17 mouse cellular contexts compared by ENCODE assay signal in the genomic region with DNA sequence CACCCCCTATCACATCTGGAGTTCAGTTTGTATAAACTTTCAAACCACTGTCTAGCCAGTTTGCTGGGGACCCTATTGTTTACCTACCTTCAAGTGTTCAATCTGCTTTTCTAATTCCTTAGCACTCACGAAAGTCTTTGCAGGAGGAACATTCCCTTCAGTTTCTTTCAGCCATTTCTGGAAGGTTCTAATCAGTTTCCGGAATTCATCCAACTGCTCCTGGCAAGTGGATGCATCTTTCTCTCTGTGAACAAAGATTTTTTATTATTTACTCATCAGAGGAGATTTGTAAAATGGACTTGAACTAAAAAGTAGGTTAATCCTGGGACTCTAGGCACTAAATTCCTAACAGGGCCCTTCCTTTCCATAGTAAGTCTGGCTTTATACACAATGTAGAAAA.
"Had no signal": no experiment of that assay in that cellular context is flagged by ENCODE, and none has a peak within 500 bp of the region (broad histone marks: within the 10 kb centered on the region; RNA-seq: fewer than 3 reads in every experiment).

No protein-coding gene starts in this region.

- ATAC-seq: liver, postnatal 0 days; lung, postnatal 0 days; midbrain, embryonic 15.5 days had no signal

- H3K4me1 ChIP-seq: midbrain, embryonic 12.5 days; midbrain, embryonic 15.5 days; neural tube, embryonic 12.5 days; neural tube, embryonic 15.5 days had no signal

- H3K9ac ChIP-seq: liver, embryonic 14.5 days; liver, postnatal 0 days; lung, embryonic 14.5 days; midbrain, embryonic 12.5 days; midbrain, embryonic 15.5 days; neural tube, embryonic 12.5 days; neural tube, embryonic 15.5 days had no signal

- H3K27me3 ChIP-seq: midbrain, embryonic 12.5 days; midbrain, embryonic 15.5 days; neural tube, embryonic 12.5 days; neural tube, embryonic 15.5 days had no signal

- H3K9me3 ChIP-seq: midbrain, embryonic 12.5 days; midbrain, embryonic 15.5 days; neural tube, embryonic 12.5 days; neural tube, embryonic 15.5 days had no signal

- H3K4me3 ChIP-seq: left cerebral cortex, adult 2 months; midbrain, embryonic 12.5 days; midbrain, embryonic 15.5 days; neural tube, embryonic 12.5 days; neural tube, embryonic 15.5 days had no signal

- DNase-seq: kidney, postnatal 25 days; layer of hippocampus, postnatal 36 days; liver, postnatal 0 days; lung, embryonic 14.5 days; right cerebral cortex, adult 18-20 months; right cerebral cortex, postnatal 14 days; right cerebral cortex, postnatal 4 days; thymus, postnatal 25 days had no signal

- H3K4me2 ChIP-seq: lung, embryonic 14.5 days; midbrain, embryonic 12.5 days; midbrain, embryonic 15.5 days; neural tube, embryonic 12.5 days; neural tube, embryonic 15.5 days had no signal

- H3K27ac ChIP-seq: kidney, postnatal 0 days; left cerebral cortex, adult 2 months; liver, embryonic 14.5 days; macrophage; midbrain, embryonic 12.5 days; midbrain, embryonic 15.5 days; neural tube, embryonic 12.5 days; neural tube, embryonic 15.5 days had no signal
